Mouse (Mus musculus): Measurements from ENCODE around the gene Dnajc30. TPM values are rescaled to one million over a fixed set of nuclear protein-coding genes. Genes with fewer than 3 reads are reported as not detected.
A peak's percentile ranks its signal among the peaks of the same experiment; 100 is the strongest.

Gene Dnajc30
- 25.0 and 28.4 TPM in 2 replicates for polyA plus RNA-seq (2016; fragmentation: Nextera tagmentation; extraction: Ambion mirVana)

GRCm38 (mm10) chr5:135063629-135064381 lies at the start of gene Dnajc30:
Dnajc30 (plus strand) TSS chr5:135064202.
- H3K4me3 ChIP-seq, result peak within 1 kb of the TSS; percentile 94
- H3K36me3 ChIP-seq, result peaks cover 59% of the 10 kb centered on the region
- H3K9me3 ChIP-seq (replicated peaks), result no peaks in the 10 kb centered on the region
- no peaks in the 10 kb centered on the region for H3K27me3 ChIP-seq (replicated peaks)
- H3K4me2 ChIP-seq, result peak within 1 kb of the TSS; percentile 94
- peak within 1 kb of the TSS; percentile 91 for H3K9ac ChIP-seq
- peak; percentile 98 for ATAC-seq (ENCODE audit: insufficient number of reproducible peaks, low FRiP score)
- WGBS, result under 1% methylated on average over 52 of the region's 52 CpGs
- H3K27ac ChIP-seq (ENCODE audit: poor library complexity, severe bottlenecking), result no peak within 1 kb of the TSS
- H3K4me1 ChIP-seq (replicated peaks), result peaks cover 21% of the 10 kb centered on the region

GRCm38 (mm10) chr5:135015497-135015896 lies 48.5 kb upstream of the Dnajc30 start:
- H3K9ac ChIP-seq, result no peak overlapping the region
- no peaks in the 10 kb centered on the region for H3K9me3 ChIP-seq (replicated peaks)
- H3K36me3 ChIP-seq, result peaks cover 4% of the 10 kb centered on the region; the same call in 1 of the 2 replicates
- peaks cover 30% of the 10 kb centered on the region for H3K4me1 ChIP-seq (replicated peaks)
- H3K4me2 ChIP-seq, result no peak overlapping the region
- H3K27me3 ChIP-seq (replicated peaks), result no peaks in the 10 kb centered on the region
- WGBS, result 11% methylated on average over 7 of the region's 7 CpGs
- H3K27ac ChIP-seq (ENCODE audit: poor library complexity, severe bottlenecking), result no peak overlapping the region
- ATAC-seq (ENCODE audit: insufficient number of reproducible peaks, low FRiP score), result 0 out of 2 replicates have a peak, but pooled peaks have one; percentile 19
- no peak overlapping the region for H3K4me3 ChIP-seq

DNA sequence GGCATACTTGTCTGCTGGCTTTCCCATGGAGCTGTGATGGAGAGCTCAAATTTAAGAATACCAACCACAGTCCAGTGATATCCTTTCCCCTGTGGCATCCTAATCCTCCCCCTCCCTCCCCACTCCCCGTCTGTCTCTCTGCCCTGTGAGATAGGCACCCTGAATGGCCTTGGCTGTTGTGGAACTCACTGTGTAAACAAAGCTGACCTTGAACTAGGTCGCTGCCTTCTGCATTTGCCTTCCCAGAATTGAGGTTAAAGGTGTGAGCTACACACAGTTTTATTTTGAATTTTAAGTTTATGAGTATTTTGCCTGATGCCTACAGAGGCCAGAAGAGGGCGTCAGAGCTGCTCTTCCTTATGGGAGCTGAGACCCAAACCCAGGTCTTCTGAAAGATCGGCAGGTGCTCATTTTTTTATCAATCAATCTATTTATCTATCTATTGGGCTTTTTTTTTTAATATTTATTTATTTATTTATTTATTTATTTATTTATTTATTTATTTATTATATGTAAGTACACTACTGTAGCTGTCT lies 47.7 kb upstream of the Dnajc30 start:
- no peak overlapping the region for H3K9ac ChIP-seq
- H3K27me3 ChIP-seq (replicated peaks), result no peaks in the 10 kb centered on the region
- peaks cover 22% of the 10 kb centered on the region for H3K4me1 ChIP-seq (replicated peaks)
- H3K36me3 ChIP-seq, result peaks cover 3% of the 10 kb centered on the region; the same call in 1 of the 2 replicates
- H3K9me3 ChIP-seq (replicated peaks), result no peaks in the 10 kb centered on the region
- H3K27ac ChIP-seq (ENCODE audit: poor library complexity, severe bottlenecking), result no peak overlapping the region
- no peak overlapping the region for H3K4me2 ChIP-seq
- WGBS, result 52% methylated on average over 4 of the region's 4 CpGs
- no peak overlapping the region for H3K4me3 ChIP-seq
- no peak for ATAC-seq (ENCODE audit: insufficient number of reproducible peaks, low FRiP score)

- H3K4me1 ChIP-seq (replicated peaks), result peaks cover 37% of the 10 kb centered on the region
- no peaks in the 10 kb centered on the region for H3K9me3 ChIP-seq (replicated peaks)
- no peak overlapping the region for H3K4me3 ChIP-seq
- H3K36me3 ChIP-seq, result no peaks in the 10 kb centered on the region
- 48% methylated on average over 6 of the region's 6 CpGs for WGBS
- no peak overlapping the region for H3K9ac ChIP-seq
- no peak; the same call in 1 of the 2 replicates for ATAC-seq (ENCODE audit: insufficient number of reproducible peaks, low FRiP score)
- H3K27ac ChIP-seq (ENCODE audit: poor library complexity, severe bottlenecking), result peak overlapping the region; percentile 43; the same call in 1 of the 2 replicates
- H3K4me2 ChIP-seq, result no peak overlapping the region
- no peaks in the 10 kb centered on the region for H3K27me3 ChIP-seq (replicated peaks)
Observed at GRCm38 (mm10) chr5:135021814-135022213, 42.2 kb upstream of the Dnajc30 start.

DNA sequence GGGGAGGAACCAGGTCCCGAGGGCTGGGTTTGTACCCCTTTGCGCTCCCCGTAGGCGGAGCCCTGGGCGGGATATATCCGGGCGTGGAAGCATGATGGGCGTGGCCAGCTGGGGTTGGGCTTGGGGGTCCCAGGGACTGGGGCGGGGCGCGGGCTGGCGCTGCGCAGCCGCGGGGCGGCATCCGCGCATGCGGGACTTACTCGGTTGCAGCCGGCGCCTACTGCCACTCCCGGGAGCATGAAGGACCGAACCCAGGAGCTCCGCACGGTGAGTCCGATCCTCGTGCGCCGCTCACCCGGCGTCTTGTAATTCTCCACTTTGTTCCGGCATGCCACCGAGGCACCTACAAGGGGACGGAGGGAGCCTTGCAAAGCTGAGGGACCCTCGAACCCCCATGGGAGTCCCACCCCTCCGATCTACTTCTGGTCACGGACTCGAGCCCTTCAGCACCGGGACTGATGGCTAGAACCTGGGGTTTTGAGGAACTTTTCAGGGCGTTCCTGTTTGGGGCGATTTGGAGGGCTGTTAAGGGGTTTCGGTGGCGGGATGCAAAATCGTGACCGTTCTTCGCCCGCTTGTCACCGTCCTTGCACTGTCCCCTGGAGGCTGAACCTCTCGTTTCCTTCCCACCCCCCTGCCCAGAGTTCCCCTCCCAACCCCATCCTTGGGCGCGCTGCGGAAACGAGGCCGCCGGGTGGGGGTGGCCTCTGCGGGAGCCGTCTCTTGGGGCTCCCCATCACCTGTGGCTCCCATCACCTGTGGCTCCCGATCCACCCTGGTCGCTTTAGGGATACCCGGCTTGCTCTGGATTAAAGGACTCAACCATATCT lies 40.4 kb upstream of the Dnajc30 start, which contains the start of gene Stx1a:
Gene Stx1a, plus strand, starts transcription at position 139 of the 830 bp plus-strand sequence.
- peak within 1 kb of the TSS; percentile 84 for H3K9ac ChIP-seq
- peak within 1 kb of the TSS; percentile 75 for H3K27ac ChIP-seq (ENCODE audit: poor library complexity, severe bottlenecking)
- no peaks in the 10 kb centered on the region for H3K27me3 ChIP-seq (replicated peaks)
- no peaks in the 10 kb centered on the region for H3K9me3 ChIP-seq (replicated peaks)
- peak within 1 kb of the TSS; percentile 76 for H3K4me3 ChIP-seq
- under 1% methylated on average over 59 of the region's 61 CpGs for WGBS
- peak within 1 kb of the TSS; percentile 95 for H3K4me2 ChIP-seq
- peaks cover 40% of the 10 kb centered on the region for H3K4me1 ChIP-seq (replicated peaks)
- peak; percentile 88 for ATAC-seq (ENCODE audit: insufficient number of reproducible peaks, low FRiP score)
- H3K36me3 ChIP-seq, result no peaks in the 10 kb centered on the region

- H3K9ac ChIP-seq, result peak overlapping the region; percentile 84
- H3K4me2 ChIP-seq, result peak overlapping the region; percentile 95
- no peaks in the 10 kb centered on the region for H3K36me3 ChIP-seq
- H3K4me3 ChIP-seq, result peak overlapping the region; percentile 76
- peaks cover 52% of the 10 kb centered on the region for H3K4me1 ChIP-seq (replicated peaks)
- H3K9me3 ChIP-seq (replicated peaks), result no peaks in the 10 kb centered on the region
- H3K27me3 ChIP-seq (replicated peaks), result no peaks in the 10 kb centered on the region
- peak overlapping the region; percentile 75; the same call in 1 of the 2 replicates for H3K27ac ChIP-seq (ENCODE audit: poor library complexity, severe bottlenecking)
- ATAC-seq (ENCODE audit: insufficient number of reproducible peaks, low FRiP score), result no peak
- 34% methylated on average over 11 of the region's 11 CpGs for WGBS
Observed at GRCm38 (mm10) chr5:135024665-135025224, 39.3 kb upstream of the Dnajc30 start.

DNA sequence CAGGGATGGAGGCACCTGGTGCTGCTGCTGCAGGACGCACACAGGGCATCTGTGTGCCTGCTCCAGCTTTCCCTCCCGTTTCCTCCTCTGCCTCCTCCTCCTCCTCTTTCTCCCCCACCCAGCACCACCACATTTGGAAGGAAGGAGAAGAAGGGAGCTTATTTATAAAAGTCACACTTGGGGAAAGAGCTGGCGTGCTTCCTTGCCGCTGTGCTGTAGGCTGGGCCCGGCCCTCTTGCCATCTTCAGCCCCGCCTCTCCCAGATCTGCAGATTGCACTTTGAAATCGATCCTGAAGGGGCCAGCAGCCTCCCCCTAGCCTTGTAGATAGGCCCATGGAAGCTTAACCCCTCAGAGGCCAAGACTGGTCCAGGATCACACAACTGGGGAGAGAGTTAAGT lies 38.1 kb upstream of the Dnajc30 start:
- peak overlapping the region; percentile 76 for H3K4me3 ChIP-seq
- 0 out of 2 replicates have a peak, but pooled peaks cover 4% of the 10 kb centered on the region for H3K36me3 ChIP-seq
- ATAC-seq (ENCODE audit: insufficient number of reproducible peaks, low FRiP score), result no peak
- H3K4me1 ChIP-seq (replicated peaks), result peaks cover 52% of the 10 kb centered on the region
- H3K27me3 ChIP-seq (replicated peaks), result no peaks in the 10 kb centered on the region
- H3K4me2 ChIP-seq, result peak overlapping the region; percentile 95
- 22% methylated on average over 7 of the region's 7 CpGs for WGBS
- H3K27ac ChIP-seq (ENCODE audit: poor library complexity, severe bottlenecking), result no peak overlapping the region
- H3K9ac ChIP-seq, result peak overlapping the region; percentile 34; the same call in 1 of the 2 replicates
- no peaks in the 10 kb centered on the region for H3K9me3 ChIP-seq (replicated peaks)

DNA sequence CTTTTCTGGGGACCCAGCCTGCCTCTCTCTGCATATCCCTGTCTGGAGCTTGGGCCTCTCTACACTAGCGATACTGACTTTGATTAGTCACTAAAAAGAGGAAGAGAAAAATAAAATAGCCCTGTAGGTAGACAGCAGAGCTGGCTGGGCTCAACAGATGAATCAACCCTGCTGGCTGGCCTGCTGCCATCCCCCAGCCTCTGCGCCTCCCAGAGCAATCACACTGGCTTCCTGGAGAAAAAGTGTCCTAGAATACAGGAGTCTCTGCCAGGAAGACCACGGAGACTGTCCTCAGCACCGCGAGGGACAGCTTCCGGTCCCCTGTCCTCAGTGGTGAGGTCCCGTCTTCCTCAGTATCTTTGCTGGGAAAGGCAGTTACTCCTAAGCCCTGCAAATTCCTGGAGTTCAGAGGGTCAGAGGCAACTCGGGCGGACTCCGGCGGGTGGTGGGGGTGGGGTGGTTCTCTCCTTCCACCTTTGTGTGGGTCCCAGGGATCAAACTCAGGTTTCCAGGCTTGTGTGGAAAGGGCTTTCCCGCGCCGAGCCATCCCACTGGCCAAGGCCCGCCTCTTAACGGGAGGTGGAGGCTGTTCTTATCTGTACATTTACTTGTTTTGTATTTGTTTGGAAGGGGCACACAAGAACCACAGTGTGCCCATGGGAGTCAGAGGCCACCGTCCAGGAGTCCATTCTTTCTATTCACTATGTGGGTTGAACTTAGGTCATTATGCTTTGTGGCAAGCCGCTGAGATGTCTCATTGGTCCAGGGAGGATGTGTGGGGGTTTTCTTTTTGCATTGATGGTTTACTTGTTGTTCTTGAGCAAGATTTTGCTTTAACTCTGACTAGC lies 34.8 kb upstream of the Dnajc30 start:
- Histone ChIP-seq H3K36me3 (peaks cover 17% of the 10 kb centered on the region), H3K4me3 (0 out of 2 replicates have a peak overlapping the region, but pooled peaks have one; percentile 4), H3K4me2 (peak overlapping the region; percentile 51), H3K4me1 (replicated peaks) (peaks cover 34% of the 10 kb centered on the region), H3K9me3 (replicated peaks) (peaks cover 6% of the 10 kb centered on the region; the same call in 1 of the 2 replicates), H3K27me3 (replicated peaks) (no peaks in the 10 kb centered on the region), H3K27ac (ENCODE audit: poor library complexity, severe bottlenecking) (peak overlapping the region; percentile 50), H3K9ac (no peak overlapping the region)
- 37% methylated on average over 18 of the region's 18 CpGs for WGBS
- ATAC-seq (ENCODE audit: insufficient number of reproducible peaks, low FRiP score), result peak; percentile 54; the same call in 1 of the 2 replicates

DNA sequence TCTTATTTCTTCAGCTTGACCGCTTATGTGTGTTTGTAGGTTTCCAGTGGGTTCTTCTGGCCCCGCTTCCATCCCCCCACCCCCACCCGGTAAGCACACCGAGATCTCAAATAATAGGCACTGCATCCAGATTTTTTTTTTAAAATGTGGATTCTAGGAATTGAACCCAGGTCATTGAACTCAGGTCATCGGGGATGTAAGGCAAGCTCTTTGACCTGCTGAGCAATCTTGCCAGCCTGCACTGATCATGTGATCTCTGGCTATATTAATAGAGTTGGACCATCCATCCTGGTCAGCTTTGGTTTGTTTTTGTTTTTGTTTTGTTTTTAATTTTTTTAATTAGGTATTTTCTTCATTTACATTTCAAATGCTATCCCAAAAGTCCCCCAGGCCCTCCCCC lies 31.4 kb upstream of the Dnajc30 start:
- WGBS, result 82% methylated on average over 5 of the region's 5 CpGs

DNA sequence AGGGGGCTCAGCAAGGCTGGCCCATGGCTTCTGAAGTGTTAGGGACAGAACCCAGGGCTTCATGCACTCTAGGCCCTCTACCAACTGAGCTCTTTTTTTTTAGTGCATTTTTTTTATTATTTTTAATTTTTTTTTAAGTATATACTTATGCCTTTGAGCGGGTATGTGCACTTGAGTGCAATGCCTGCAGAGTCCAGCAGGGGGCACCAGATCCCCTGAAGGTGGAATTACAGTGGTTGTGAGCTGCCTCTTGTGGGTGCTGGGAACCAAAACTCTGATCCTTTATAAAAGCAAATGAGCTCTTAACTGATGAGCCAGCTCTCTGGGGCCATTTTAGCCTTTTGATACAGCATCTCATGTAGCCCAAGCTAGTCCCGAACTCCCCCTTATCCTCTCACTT lies 29.4 kb upstream of the Dnajc30 start:
- WGBS, result 92% methylated on average over 2 of the region's 2 CpGs

More for the DNA sequence above, 31.4 kb upstream of the Dnajc30 start:
- Histone ChIP-seq H3K4me2 (no peak overlapping the region), H3K9ac (no peak overlapping the region), H3K4me1 (replicated peaks) (peaks cover 19% of the 10 kb centered on the region), H3K4me3 (no peak overlapping the region), H3K27ac (ENCODE audit: poor library complexity, severe bottlenecking) (no peak overlapping the region), H3K27me3 (replicated peaks) (no peaks in the 10 kb centered on the region), H3K9me3 (replicated peaks) (peaks cover 12% of the 10 kb centered on the region; the same call in 1 of the 2 replicates), H3K36me3 (peaks cover 28% of the 10 kb centered on the region)
- ATAC-seq (ENCODE audit: insufficient number of reproducible peaks, low FRiP score), result no peak

More for the DNA sequence above, 29.4 kb upstream of the Dnajc30 start:
- no peaks in the 10 kb centered on the region for H3K27me3 ChIP-seq (replicated peaks)
- no peak overlapping the region for H3K27ac ChIP-seq (ENCODE audit: poor library complexity, severe bottlenecking)
- no peak overlapping the region for H3K4me2 ChIP-seq
- peaks cover 9% of the 10 kb centered on the region for H3K4me1 ChIP-seq (replicated peaks)
- H3K9me3 ChIP-seq (replicated peaks), result peaks cover 12% of the 10 kb centered on the region; the same call in 1 of the 2 replicates
- H3K4me3 ChIP-seq, result no peak overlapping the region
- H3K9ac ChIP-seq, result no peak overlapping the region
- H3K36me3 ChIP-seq, result peaks cover 48% of the 10 kb centered on the region
- ATAC-seq (ENCODE audit: insufficient number of reproducible peaks, low FRiP score), result no peak

Measured in heart, embryonic 12.5 days (tissue).